Mouse (Mus musculus) ES-CJ7 (cell line): Measurements from ENCODE around the gene Defb21.

Source experiments
- DNase-seq: peaks from one replicate; pipeline ENCODE4 v3.0.0; 2011; ENCODE audit warnings: low read depth, low spot score

Defb21 gene

DNA sequence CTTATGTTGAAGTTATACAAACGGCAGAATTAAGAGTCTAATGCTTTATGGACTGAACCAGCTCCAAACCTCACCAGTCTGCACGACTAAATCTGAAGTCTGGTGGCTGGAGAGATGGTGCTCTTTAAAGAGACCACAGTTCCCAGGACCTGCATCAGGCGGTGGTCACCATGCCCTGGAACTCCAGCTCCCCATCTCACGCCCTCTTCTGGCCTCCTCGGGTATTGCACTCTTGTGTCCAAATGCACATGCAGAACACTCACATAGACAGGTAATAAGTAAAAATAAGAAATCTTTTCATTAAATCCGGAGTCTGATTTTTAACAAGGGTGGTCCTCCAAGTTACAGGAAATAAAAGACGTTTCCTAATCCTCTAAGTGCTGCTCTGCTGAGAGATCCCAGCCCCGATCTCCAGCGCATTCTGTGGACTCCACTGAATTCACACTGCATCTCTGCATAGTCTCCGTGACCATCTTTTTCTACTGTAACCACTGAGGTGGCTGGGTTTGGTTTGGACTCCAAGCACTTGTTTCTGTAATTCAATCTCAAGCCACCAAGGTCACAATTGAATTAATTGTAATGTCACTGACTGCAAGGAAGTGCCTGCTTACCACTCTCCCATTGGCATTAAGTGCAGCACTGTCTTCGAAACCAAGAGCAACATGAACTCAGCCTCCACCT, at the start of gene Defb21:
TSS of gene Defb21 (plus strand) at position 631 of the 681 bp plus-strand sequence.
- peak; percentile 52 for DNase-seq

DNA sequence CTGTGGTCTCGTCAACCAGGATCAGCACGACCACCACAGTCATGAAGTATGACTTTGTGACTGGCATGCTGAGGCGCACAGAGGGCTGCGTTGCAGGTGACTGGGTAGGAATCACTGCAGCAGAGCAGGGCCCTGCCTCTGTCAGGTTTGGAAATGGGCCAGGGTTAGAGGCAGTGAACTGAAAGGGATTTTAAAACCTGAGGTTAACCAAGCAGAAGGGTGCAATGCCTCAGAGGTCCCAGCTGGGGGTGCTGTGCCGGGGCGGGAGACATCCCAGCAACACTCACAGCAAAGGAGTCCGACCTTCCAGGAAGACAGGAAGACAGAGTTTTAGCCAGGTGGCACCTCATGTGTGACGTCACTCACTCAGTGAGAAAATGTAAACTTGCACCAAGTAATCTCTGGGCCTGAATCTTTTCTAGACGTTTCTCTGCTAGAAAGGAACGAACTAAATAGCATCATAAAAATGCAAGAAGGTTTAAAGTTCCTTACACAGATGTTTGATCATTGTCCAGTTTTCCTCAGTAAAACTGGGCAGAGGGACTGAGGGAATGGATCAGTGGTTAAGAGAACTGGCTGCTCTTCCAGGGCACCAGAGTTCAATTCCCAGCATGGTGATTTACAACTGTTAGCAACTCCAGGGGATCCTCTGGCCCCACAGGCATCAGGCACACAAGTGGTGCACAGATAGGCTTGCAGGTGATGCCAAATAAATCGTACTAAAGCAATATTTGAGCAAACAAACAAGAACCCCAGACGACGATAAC, 32.4 kb upstream of the Defb21 start, which contains the start of gene Defb29:
TSS of gene Defb29 (minus strand) at position 155 of the 767 bp plus-strand sequence.
- peak; percentile 76 for DNase-seq

DNA sequence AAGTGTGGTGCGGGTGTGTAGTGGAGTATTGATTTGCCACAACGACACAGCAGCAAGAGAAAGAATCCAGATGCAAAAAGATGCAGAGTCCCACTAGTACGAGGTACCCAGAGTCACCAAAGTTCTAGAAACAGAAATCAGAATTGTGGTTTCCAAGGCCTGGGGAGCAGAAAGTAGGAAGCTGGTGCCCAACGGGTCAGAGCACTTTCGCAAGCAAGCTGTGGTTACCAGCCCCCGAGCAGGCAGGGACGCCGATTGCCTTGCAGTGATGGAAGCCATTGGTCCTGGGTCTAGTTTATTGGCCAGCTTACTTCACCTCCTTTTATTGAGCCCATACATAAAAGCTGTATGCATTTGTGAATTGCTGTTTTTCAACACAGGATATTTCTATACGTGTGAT, 30.6 kb upstream of the Defb21 start:
- no peak for DNase-seq

DNA sequence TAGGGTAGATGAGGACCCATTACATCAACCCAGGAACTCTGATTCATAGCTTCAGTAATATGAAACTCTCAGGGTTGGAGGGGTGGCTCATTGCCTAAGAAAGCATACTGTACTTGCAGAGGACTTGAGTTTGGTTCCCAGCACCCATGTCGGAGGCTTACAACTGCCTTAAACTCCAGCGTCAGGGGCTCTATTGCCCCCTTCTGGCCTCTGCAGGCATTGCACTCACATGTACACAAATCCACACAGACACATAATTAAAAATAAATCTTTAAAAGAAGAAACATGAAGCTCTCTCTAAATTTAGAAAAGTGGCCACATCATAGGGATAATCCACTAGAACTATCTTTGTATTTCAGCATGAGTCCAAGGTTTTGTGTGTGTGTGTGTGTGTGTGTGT, 29.6 kb upstream of the Defb21 start:
- DNase-seq = peak; percentile 36

DNA sequence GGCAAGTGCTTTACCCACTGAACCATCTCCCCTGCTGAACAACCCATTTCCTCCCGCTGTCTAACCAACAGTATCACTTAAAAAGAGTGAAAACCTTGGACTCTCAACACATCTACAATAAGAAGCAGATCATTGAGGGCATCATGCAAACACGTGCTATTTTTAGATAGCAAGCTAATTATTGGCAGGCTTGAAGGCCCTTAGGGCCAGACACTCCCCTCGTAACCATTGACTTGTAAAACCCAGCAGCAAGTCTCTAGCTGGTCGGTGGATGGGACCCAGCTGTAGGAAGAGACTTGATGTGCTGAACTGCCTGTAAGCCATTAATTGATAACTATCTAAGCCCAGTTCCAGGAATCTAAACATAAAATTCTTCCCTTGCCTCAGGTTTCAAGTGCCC, 29.1 kb upstream of the Defb21 start:
- DNase-seq = no peak

DNA sequence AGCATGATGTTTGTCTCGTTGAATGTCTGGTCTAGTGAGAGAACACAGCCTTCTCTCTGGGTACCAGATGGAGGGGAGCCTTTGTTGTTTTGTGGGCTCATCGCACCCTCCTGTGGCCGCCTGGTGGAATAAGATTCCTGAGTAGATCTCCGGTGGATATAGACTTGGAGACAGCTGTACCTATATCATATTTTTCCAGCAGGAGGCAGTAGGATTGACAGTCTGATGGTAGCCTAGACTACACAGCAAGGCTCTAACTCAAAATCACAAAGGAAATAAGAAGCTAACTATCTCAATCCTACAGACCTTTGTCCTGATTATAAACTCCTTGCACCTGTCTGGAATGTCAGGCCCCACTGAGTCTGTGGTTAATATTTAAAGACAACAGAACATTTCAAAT, 27.9 kb upstream of the Defb21 start:
- peak; percentile 83 for DNase-seq

DNA sequence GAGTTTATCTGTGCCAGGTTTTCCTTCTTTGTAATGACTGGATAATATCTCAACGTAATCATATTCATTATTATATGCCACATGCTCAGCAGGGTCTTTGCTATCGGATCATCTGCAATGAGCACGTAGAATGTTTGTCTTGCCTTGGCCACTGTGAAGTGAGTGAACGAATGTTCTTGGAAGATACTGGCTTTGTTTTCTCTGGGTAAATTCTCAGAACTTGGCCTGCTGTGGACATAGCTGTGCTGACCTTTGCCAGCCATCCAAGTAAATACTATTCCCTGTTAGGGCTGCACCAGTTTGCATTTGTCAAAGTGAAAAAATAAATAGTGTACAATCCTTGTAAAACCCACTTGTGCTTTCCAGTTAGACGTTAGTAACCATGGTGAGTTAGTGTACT, 24.4 kb upstream of the Defb21 start:
- no peak for DNase-seq

DNA sequence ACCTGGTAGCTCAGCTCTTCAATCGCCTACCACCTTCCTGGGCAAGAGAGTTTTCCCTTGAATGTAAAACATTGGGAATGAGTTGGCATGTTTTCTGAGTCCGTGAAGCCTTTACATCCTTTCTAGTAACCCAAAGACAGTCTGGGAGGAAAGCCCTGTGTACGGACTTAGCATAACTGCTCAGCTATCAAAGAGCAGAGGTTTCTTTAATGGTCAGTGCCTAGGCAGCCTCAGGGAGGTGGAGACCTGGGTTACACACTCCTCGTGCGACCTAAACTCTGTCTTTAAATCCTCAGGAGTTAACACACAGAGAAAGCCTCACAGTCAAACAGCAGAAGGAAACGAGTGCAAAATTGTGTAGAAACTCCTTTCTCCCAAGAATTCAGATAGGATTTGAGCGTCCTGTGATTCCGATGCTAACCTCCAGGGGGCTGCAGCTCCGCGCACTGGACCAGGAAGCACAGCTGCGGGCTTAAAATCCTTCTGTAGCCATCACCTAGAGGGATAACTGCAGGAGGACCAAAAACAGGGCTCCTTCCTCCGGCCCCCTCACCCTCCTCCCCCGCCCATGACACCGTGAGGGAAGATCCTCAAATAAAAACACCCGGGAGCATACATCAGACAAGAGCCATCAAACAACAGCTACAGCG, 18.6 kb upstream of the Defb21 start:
- DNase-seq = peak; percentile 75

DNA sequence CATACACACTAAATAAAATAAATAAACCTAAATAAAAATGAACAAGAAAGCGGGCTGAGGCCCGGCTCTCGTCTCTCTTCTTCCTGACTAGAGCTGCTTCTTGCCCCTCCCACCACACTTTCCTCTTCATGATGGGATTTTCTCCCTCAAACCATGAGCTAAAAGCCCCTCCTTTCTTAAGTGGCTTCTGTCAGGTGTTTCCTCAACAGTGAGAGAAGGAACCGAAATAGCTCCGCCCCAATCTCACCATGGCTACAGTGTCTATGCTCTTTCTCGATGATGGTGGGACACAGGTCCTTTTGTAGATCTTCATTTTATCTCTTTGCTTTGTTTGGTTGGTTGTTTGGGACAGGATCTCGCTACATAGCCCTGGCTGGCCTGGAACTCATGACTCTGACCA, 15.9 kb upstream of the Defb21 start:
- no peak for DNase-seq

DNA sequence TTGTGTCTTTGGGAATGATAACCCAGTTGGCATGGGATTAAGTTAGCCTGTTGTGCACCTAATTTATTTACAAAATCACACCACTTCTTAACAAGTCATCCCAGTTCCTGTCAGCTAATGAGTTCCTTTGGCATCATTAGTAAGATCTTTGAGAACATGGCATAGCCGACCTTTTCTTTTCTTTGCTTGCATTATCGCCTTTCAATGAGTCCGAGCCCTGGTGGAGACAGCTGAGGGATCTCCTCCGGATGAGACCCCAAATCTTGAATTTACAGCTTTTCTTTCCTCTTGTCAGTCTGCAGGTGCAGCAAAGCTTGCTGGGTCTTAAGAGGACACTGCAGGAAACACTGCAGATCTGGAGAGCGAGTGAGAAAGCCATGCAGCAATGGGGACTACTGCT, 3.5 kb upstream of the Defb21 start, which contains the start of gene Gm17416:
TSS of gene Gm17416 (plus strand) at position 301 of the 400 bp plus-strand sequence.
- no peak for DNase-seq

DNA sequence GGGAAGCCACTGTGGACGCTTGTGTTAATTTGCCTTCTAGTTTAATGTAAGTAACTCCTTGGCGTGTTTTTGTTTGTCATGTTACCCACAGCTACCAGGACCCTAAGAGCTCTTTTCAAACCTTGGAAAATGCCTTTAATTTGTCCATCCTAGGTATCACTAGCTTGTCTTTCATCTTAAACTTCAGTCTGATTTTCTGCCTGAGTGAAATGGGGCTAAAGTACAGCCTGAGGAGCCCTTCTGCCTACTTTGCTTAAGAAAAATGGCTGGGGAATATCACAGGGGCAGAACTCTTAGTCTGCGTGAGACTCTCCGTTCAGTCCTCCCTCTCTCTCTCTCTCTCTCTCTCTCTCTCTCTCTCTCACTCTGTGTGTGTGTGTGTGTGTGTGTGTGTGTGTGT, 2.7 kb upstream of the Defb21 start:
- no peak for DNase-seq

DNA sequence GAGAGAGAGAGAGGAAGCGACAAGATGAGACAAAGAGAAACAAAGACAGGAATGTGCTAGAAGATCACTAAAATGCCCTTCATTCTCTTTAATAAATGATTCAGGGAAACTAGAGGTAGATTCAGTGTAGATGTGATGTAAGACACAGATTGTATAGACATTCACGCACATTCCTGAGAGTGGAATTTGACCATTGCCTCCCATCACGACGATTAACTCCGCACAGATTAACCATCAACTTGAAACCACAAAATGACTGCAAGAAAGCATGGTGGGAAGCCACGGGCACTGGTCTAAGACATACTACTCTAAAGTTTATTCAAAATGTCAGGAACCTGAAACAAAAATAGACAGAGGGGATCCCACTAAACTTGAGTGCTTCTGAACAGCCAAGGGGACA, 2.2 kb upstream of the Defb21 start:
- no peak for DNase-seq

DNA sequence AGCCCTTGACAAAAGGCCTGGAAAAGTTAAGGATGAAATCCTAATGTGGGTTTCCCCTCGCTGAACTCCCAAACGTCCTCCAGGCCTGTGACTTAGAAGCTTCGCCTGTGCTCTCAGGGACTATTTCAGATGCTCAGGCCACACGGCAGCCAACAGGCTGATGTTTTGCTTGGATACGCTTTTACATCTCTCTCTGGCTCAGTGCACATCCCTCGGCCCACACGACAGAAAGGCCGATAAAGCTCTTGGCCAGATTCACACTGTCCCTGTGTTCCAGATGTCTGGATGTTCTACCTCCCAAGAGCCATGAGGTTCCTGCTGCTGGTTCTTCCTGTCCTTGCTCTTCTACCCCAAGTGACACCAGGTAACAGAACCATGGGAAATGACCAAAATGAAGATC, 940 bp downstream of the Defb21 start:
- no peak for DNase-seq

DNA sequence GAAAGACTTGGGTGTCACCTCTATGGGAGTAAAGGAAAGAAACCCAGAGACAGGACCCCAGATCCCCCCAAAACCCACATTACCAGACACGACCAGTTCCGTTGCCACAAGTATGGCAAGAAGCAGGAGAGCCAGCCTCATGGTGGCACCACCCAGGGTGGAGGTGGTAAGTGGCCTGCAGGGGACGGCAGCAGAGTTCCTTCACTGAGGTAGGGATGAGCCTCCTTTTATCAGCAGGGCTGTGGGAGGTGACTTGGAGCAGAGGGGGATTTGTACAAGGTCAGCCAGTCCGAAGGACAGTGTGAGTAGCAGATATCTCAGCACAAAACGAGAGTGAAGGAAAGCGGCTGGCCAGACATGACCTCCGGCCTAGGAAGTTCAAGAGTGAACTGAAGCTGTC, 7.6 kb downstream of the Defb21 start, which contains the start of gene Defb19:
TSS of gene Defb19 (minus strand) at position 206 of the 400 bp plus-strand sequence.
- no peak for DNase-seq

DNA sequence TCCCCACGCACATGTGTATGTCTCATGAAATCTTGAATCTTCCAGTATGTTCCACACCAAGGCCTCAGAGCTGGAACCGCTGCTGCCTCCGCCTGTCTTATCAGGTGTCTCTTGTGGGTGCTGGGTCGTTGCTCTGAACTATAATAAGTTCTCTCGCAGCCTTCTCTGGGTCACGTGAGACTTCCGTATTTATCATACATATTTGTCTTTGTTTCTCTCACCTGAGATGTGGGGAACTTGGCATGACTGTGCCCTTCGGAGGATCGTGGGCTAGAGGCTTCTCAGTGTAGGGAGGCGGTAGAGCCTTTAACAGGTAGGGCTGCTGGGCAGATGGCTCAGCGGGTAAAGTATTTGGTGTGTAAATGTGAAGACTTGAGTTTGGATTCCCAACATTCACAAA, 8.1 kb downstream of the Defb21 start:
- no peak for DNase-seq

DNA sequence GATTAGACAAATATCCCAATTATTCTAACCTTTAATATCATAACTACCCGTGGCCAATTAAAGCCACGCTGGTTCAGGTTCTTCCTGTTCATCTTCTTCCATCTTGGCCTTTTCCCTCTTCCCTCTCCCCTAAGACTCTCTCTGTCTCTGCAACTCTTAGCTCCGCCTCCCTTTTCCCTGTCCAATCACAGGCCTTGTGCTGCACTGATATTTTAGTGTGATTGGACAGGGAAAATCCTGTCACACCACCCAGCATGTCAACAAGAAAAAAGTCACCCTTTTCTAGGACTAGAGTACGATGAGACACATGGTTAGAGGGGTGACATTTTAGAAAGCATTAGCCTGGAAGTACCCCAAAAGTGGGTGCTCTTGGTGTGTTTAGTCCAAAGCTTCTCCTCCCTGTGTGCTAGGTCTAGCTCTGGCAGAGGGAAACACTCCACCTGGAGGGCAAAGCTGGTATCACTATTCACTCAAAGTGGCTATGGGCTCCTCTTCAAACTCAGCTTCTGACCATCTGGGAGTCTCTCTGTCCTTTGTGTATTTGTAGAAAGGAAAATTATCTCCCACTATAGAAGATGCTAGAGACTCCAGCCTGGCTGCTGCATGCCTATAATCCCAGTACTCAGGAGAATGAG, 14.5 kb downstream of the Defb21 start:
- peak; percentile 51 for DNase-seq

DNA sequence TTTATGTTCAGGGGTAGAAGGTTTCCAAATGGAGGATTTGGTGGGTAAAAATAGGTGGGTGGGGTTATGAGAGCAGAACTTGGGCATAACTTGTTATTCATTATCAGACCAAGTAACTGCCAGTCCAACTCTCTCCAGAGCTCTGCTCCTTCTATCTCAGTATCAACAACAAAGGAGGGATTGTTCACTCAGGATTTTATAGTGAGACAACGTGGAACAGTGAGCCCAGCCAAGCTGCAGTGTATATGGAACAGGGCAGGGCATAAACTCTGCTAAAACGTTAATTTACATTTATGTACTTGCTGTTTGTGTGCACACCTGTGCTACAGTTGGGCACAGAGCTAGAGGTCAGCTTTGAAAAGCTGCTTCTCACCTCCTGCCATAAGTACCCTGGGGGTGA, 15.9 kb downstream of the Defb21 start:
- no peak for DNase-seq

DNA sequence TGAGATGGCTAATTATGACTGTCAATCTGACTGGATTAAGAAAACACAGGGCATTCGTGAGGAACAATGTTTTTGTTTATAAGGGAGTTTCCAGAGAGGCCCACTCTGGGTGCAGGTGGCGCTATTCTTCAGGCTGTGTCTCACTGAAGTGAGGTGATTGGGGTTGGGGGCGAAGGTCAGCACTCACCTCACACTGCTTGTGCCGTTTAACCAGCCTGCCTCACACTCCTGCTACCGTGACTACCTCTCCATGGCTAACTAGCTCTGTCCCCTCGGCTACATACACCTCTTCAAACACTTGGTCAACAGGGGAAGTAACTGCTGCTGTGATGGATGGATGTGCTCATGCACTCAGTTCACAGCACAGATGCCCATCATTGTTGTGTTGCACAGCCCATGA, 16.5 kb downstream of the Defb21 start:
- no peak for DNase-seq

DNA sequence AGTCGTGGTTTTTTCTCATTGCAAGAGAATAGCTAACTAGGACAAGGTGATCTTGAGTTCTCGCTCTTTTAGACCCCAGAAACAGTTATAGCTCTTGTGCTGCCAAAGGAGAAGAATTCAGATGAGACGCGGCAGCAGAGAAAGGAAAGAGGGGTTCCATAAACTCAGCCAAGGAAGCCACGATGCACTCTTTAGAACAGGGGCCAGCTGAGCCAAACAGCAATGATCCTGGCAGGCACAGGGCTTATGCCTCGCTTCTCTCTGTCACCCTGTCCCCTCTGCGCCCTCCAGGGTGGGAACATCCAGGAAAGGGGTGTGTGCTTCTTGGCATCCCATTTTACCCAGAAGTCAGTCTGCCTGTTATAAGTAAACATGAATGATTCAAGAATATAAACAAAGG, 26.8 kb downstream of the Defb21 start, which contains the start of gene Defb45:
TSS of gene Defb45 (minus strand) at position 101 of the 400 bp plus-strand sequence.
- no peak for DNase-seq

DNA sequence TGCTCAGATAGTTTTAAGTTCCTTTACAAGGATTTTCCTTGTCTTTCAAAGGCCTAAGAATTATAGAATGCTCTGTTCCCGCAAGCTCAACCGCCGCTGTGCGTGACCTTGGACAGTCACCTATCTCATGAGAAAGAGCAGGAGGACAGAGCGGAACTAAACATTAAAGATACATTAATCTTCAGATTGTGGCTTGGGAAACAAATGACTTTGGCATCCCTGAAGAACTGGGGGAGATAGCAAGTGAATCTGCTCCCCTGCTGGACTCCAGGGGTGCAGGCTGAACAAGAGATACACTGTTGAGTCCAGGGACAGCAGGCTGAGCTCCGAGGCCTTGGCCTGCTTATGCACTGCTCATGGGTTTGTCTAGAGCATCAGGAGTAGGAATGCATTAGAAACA, 27.5 kb downstream of the Defb21 start:
- no peak for DNase-seq

DNA sequence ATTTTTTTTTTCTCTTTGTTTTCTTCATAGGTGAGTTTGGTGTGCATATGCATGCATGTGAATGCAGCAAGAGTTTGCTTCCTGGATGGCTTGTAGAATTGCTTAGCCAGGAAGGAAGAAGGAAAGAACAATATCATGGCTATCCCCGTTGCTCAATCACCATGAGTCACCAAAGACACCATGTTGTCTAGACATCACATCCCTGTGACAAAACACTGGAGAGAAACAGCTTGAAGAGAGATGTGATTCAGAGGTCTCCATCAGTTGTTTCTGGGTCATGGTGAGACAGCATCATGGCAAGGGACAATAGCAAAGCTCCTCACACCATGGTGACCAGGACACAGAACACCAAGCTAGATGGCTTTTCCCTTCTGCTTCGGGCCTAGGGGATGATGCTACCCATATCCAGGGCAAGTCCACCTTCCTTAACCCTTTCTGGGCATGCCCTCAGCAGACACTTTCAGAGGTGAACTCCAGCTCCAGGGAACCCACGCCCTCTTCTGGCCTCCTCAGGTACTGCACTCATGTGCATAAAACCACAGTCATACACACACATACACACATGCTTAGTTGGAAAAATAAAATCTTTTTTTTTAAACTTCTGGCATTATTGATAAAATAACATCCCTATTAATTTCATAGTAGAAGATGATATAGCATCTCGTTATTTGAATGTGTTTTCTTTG, 28.9 kb downstream of the Defb21 start:
- peak; percentile 17 for DNase-seq
